Mouse (Mus musculus): ENCODE measurements around the gene Atf4.

DNA sequence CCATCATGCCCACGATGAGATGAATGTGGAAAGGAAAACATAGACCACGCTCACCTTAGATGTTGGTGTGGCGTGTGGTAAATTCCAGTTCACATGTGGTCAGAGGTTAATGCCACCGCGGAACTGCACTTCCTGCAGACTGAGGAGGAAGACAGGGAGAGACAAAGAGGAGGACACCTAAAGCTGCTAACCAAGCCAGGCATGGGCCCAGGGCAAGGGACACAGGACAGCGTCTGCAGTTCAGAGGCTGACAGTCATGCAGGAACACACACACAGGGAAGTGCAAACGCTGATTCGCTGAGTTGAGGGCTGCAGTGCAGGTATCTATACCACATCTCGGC, 38.5 kb upstream of the Atf4 start:
- no peak for TF ChIP-seq POLR2A (IDR thresholded peaks at IDR 0.05; ENCODE audit: borderline replicate concordance, low read depth, low read length)
- no peak for TF ChIP-seq CTCF (IDR thresholded peaks at IDR 0.05; ENCODE audit: low read depth, low read length)

Measured in bone marrow macrophage, adult 2 months (primary cell).